Mouse (Mus musculus) liver, postnatal 0 days (tissue): Measurements from ENCODE around the gene Scarf1. TPM values are rescaled to one million over a fixed set of nuclear protein-coding genes. Genes with fewer than 3 reads are reported as not detected.

Source experiments
- ATAC-seq: fragments of 200-750 bp; cut with Nextera tagmentation; 2 replicates; pipeline ENCODE4 v1.8.0; 2017; ENCODE audit warnings: mild to moderate bottlenecking, moderate library complexity
- DNase-seq: peaks from one replicate; pipeline ENCODE4 v3.0.0-alpha.2; 2016
- H3K27ac ChIP-seq: fragments of 300-500 bp; sonication (generic); 2 replicates; pipeline ENCODE4 v1.5.1; 2014; ENCODE audit warnings: antibody characterized with exemption, moderate library complexity, mild to moderate bottlenecking, low read depth
- H3K27me3 ChIP-seq: fragments of 300-500 bp; sonication (generic); 2 replicates; pipeline ENCODE4 v1.6.1; 2014; ENCODE audit warnings: low read length, control low read depth, mixed read lengths; ENCODE audit not compliant: insufficient read depth
- H3K36me3 ChIP-seq: fragments of 300-500 bp; sonication (generic); replicated peaks from 2 replicates; pipeline ENCODE4 v1.6.1; 2014; ENCODE audit warnings: mild to moderate bottlenecking, control low read depth, low read length, moderate library complexity, mixed read lengths; ENCODE audit not compliant: insufficient read depth
- H3K4me1 ChIP-seq: fragments of 300-500 bp; sonication (generic); 2 replicates; pipeline ENCODE4 v1.6.1; 2014; ENCODE audit warnings: antibody characterized with exemption, mild to moderate bottlenecking, control low read depth; ENCODE audit not compliant: insufficient read depth
- H3K4me2 ChIP-seq: fragments of 300-500 bp; sonication (generic); 2 replicates; pipeline ENCODE4 v1.6.1; 2014; ENCODE audit warnings: low read depth, mild to moderate bottlenecking, low read length, moderate library complexity, mixed read lengths
- H3K4me3 ChIP-seq: fragments of 300-500 bp; sonication (generic); 2 replicates; pipeline ENCODE4 v1.5.1; 2014; ENCODE audit warnings: low read depth, low read length
- H3K9ac ChIP-seq: fragments of 300-500 bp; sonication (generic); replicated peaks from 2 replicates; pipeline ENCODE4 v1.6.1; 2014; ENCODE audit warnings: mild to moderate bottlenecking, moderate library complexity
- H3K9me3 ChIP-seq: fragments of 300-500 bp; sonication (generic); 2 replicates; pipeline ENCODE4 v1.6.1; 2016; ENCODE audit warnings: mild to moderate bottlenecking, control low read depth, low read length, mixed read lengths
- CTCF ChIP-seq: sonication (generic); IDR thresholded peaks from 2 replicates; pipeline ENCODE4 v1.5.1; 2016; ENCODE audit warnings: antibody characterized with exemption, low read depth
- EP300 ChIP-seq: IDR thresholded peaks from 2 replicates; pipeline ENCODE4 v1.6.1; 2016; ENCODE audit warnings: antibody characterized with exemption, low read depth, mild to moderate bottlenecking
- WGBS: fragments of 180-500 bp; shearing (Covaris S2); extraction: QIAGEN DNeasy Blood & Tissue Kit; methylation state at CpG from one replicate; pipeline ENCODE4 v1.1.7; 2014; ENCODE audit not compliant: insufficient replicate concordance; 5-methylcytosine and 5-hydroxymethylcytosine counted together
- polyA plus RNA-seq: library from polyadenylated mRNA; unstranded; fragments of >200 nt; fragmentation: Nextera tagmentation; extraction: Ambion mirVana; gene quantifications from 2 replicates; pipeline ENCODE4 v1.2.1, GENCODE M21; 2015

Scarf1 gene
- polyA plus RNA-seq, 1 experiment from 2014 or later, result 3.1 TPM

DNA sequence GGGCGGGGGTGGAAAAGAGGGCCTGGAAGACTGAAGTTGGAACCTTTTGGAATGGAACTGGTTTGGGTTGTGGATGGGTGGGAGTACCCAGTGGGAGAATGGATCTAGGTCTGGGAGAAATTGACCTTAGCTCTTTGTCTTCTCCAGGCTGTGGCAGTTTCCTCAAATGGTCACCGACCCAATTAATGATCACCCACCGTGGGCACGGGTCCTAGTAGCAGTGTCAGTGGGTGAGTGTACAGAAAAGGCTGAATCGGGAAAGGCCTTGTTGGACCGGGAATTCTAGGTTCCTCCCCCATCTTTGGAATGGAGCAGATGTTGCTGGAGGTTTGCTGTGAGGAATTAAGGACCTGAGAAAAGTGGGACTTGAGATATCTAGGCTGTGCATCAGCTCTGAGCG, 44.9 kb upstream of the Scarf1 start:
- H3K9me3 ChIP-seq, result no peaks in the 10 kb centered on the region
- peak overlapping the region; percentile 64 for H3K9ac ChIP-seq
- peak overlapping the region; percentile 81 for H3K4me2 ChIP-seq
- peaks cover 24% of the 10 kb centered on the region for H3K36me3 ChIP-seq
- peaks cover 36% of the 10 kb centered on the region for H3K4me1 ChIP-seq
- WGBS, result 51% methylated on average over 7 of the region's 7 CpGs
- DNase-seq (no peak), ATAC-seq (no peak)
- H3K4me3 ChIP-seq, result peak overlapping the region; percentile 52
- no peaks in the 10 kb centered on the region for H3K27me3 ChIP-seq
- peak overlapping the region; percentile 61 for H3K27ac ChIP-seq
- TF ChIP-seq EP300 (no peak), CTCF (no peak)

DNA sequence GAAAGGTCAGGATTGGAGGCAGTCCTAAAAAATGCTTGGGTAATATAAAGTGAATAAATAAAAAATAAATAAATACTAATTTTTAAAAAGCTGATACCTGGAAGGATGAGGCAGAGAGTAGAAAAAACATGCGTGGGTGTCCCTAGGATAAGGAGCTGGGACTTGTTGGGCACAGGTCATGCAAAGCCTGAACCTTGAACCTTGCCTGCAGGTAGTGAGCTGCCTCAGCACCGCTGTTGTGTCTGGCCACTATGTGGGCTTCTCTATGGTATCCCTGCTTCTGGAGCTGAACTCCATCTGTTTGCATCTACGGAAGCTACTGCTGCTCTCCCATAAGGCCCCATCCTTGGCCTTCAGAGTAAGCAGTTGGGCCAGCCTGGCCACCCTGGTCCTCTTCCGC, 44.1 kb upstream of the Scarf1 start:
- peak overlapping the region; percentile 81; the same call in 1 of the 2 replicates for H3K4me2 ChIP-seq
- no peaks in the 10 kb centered on the region for H3K27me3 ChIP-seq
- peaks cover 32% of the 10 kb centered on the region for H3K4me1 ChIP-seq
- H3K9me3 ChIP-seq, result no peaks in the 10 kb centered on the region
- 75% methylated on average over 4 of the region's 4 CpGs for WGBS
- no peak for ATAC-seq
- H3K4me3 ChIP-seq, result no peak overlapping the region
- H3K9ac ChIP-seq, result no peak overlapping the region
- TF ChIP-seq CTCF (no peak), EP300 (no peak)
- no peak for DNase-seq
- H3K27ac ChIP-seq, result no peak overlapping the region
- H3K36me3 ChIP-seq, result peaks cover 17% of the 10 kb centered on the region

DNA sequence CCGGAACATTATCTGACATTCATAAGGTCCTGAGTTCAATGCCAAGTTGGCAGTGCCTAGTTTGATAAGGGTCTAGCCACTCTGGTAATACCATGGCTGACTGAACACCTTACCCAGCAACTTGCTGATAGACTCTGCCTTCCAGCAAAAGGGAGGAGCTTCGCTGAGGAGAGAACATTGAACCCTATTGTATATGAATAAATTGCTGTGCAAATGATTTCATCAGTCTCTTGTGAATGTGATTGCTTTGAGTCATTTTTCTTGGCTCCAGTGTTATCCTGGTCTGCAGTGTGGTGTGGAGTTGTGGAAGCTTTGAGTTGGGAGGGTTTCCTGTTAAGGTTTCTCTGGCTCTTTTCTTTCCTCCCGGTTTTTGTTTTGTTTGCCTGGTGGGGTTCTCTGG, 42.7 kb upstream of the Scarf1 start:
- no peak for DNase-seq
- H3K9ac ChIP-seq, result no peak overlapping the region
- no peaks in the 10 kb centered on the region for H3K27me3 ChIP-seq
- 82% methylated on average over 3 of the region's 3 CpGs for WGBS
- no peak for ATAC-seq
- H3K4me2 ChIP-seq, result no peak overlapping the region
- H3K9me3 ChIP-seq, result no peaks in the 10 kb centered on the region
- peaks cover 26% of the 10 kb centered on the region for H3K4me1 ChIP-seq
- TF ChIP-seq CTCF, result no peak
- no peak for TF ChIP-seq EP300
- H3K27ac ChIP-seq, result no peak overlapping the region
- peaks cover 3% of the 10 kb centered on the region for H3K36me3 ChIP-seq
- no peak overlapping the region for H3K4me3 ChIP-seq

DNA sequence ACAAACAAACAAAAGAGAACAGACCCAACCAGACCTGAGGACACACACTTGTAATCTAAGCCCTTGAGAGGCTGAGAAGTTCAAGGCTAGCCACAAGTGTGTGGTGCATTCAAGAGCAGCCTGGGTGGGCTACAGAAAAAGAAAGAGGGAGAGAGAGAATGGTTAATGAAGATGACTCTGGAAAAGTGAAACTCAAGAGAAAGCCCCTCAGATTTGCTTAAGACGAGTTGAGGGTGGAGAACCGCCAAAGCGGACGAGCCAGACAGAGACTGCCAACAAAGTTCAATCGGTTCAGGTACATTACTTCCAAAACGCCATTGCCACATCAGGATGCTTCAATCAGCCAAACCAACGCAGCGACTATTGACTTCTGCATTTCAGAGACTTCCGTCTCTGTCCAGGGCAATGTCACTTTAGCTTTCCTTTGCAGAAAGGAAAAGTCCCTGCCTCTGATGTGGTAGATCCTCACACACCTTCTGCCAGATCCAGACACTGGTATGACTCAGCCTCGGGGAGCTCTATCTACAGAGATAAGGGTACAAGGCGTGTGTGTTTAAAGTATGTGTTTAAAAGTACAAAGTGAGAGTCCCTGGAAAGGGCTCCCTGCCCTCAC, 40.8 kb upstream of the Scarf1 start:
- H3K9ac ChIP-seq, result no peak overlapping the region
- WGBS, result 35% methylated on average over 11 of the region's 11 CpGs
- H3K4me1 ChIP-seq, result peaks cover 22% of the 10 kb centered on the region
- no peaks in the 10 kb centered on the region for H3K36me3 ChIP-seq
- TF ChIP-seq CTCF (no peak), EP300 (no peak)
- no peaks in the 10 kb centered on the region for H3K9me3 ChIP-seq
- DNase-seq (peak; percentile 30), ATAC-seq (no peak)
- H3K27ac ChIP-seq, result no peak overlapping the region
- no peak overlapping the region for H3K4me2 ChIP-seq
- no peaks in the 10 kb centered on the region for H3K27me3 ChIP-seq
- no peak overlapping the region for H3K4me3 ChIP-seq

DNA sequence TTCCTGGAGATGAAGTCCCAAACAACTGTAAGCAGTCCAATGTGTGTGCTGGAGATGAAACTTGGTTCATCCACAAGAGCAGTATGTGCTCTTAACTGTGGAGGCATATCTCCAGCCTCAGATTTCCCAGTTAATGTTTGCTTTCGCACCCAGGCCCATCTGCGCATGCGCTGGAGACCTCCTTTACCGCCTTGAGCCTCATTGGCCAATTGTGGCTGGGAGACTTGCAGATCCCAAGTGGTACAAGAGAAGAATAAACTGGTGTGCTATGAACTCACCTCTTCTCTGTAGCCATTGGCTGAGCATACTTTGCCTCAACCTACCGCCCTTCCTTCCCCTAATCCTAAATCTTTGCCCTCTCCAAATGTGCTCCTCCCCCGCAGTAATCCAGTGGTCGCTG, 40.0 kb upstream of the Scarf1 start:
- no peak overlapping the region for H3K9ac ChIP-seq
- DNase-seq, result no peak
- no peak overlapping the region for H3K4me3 ChIP-seq
- H3K36me3 ChIP-seq, result no peaks in the 10 kb centered on the region
- H3K27ac ChIP-seq, result no peak overlapping the region
- TF ChIP-seq CTCF, result no peak
- H3K4me1 ChIP-seq, result peaks cover 14% of the 10 kb centered on the region
- no peak for ATAC-seq
- no peaks in the 10 kb centered on the region for H3K9me3 ChIP-seq
- WGBS, result 81% methylated on average over 7 of the region's 7 CpGs
- no peaks in the 10 kb centered on the region for H3K27me3 ChIP-seq
- H3K4me2 ChIP-seq, result no peak overlapping the region

DNA sequence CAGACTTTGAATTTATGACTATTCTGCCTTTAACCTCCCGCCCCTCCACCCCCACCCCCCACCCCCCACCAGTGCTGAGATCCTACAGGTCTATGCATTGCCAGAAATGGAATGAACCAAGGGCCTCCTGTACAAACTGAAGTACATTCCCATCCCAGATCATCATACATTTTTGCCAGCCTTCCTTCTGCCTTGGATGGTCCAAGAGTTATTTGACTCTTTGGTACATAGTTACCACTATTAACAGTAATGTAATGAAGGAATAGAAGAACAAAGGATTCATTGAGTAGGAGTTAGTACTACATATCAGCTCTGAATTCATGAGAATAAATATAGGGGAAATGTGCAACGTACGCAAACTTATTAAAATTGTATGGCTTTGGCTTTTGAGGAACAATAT, 27.1 kb upstream of the Scarf1 start:
- peak overlapping the region; percentile 84 for H3K4me2 ChIP-seq
- DNase-seq, result no peak
- H3K9me3 ChIP-seq, result no peaks in the 10 kb centered on the region
- H3K27me3 ChIP-seq, result no peaks in the 10 kb centered on the region
- H3K9ac ChIP-seq, result no peak overlapping the region
- H3K36me3 ChIP-seq, result peaks cover 19% of the 10 kb centered on the region
- TF ChIP-seq EP300 (no peak), CTCF (no peak)
- peak; percentile 2; the same call in 1 of the 2 replicates for ATAC-seq
- 14% methylated on average over 3 of the region's 3 CpGs for WGBS
- H3K4me1 ChIP-seq, result peaks cover 9% of the 10 kb centered on the region
- H3K4me3 ChIP-seq, result no peak overlapping the region
- H3K27ac ChIP-seq, result no peak overlapping the region
